Mouse (Mus musculus): ENCODE results near the gene Lamb3. TPM values are rescaled to one million over a fixed set of nuclear protein-coding genes. Genes with fewer than 3 reads are reported as not detected.

Lamb3 gene
- 1.9 TPM for polyA plus RNA-seq (2014; fragmentation: Illumina TruSeq; extraction: RNeasy Lipid Tissue Mini Kit (QIAGEN cat#74804); ENCODE audit: low replicate concordance)

GRCm38 (mm10) chr1:193207503-193207902, at the start of gene Lamb3:
Gene Lamb3, plus strand, starts transcription at chr1:193207699.

GRCm38 (mm10) chr1:193167746-193168145, 39.8 kb upstream of the Lamb3 start, which contains the start of gene A130010J15Rik:
Gene A130010J15Rik, plus strand, starts transcription at chr1:193168046.

GRCm38 (mm10) chr1:193201383-193201778, 6.1 kb upstream of the Lamb3 start, which contains the start of gene Traf3ip3:
Gene Traf3ip3, minus strand, starts transcription at chr1:193201703.

GRCm38 (mm10) chr1:193263955-193264598, 56.6 kb downstream of the Lamb3 start, which contains the start of gene Hsd11b1:
Gene Hsd11b1, minus strand, starts transcription at chr1:193264075.

GRCm38 (mm10) chr1:193272916-193273601, 65.6 kb downstream of the Lamb3 start, which contains the start of gene G0s2:
Gene G0s2, minus strand, starts transcription at chr1:193273217.

GRCm38 (mm10) chr1:193370096-193370495, 162.6 kb downstream of the Lamb3 start, which contains the start of gene Camk1g:
Gene Camk1g, minus strand, starts transcription at chr1:193370298.

Other genes starting within 250 kb of the Lamb3 start
- 0.74 TPM for gene Syt14, start 171.9 kb upstream of the Lamb3 start, polyA plus RNA-seq (2014; fragmentation: Illumina TruSeq; extraction: RNeasy Lipid Tissue Mini Kit (QIAGEN cat#74804); ENCODE audit: low replicate concordance)
- 6.9 TPM for gene Diexf, start 77.4 kb upstream of the Lamb3 start, polyA plus RNA-seq (2014; fragmentation: Illumina TruSeq; extraction: RNeasy Lipid Tissue Mini Kit (QIAGEN cat#74804); ENCODE audit: low replicate concordance)
- 234 TPM for gene Irf6, start 54.6 kb upstream of the Lamb3 start, polyA plus RNA-seq (2014; fragmentation: Illumina TruSeq; extraction: RNeasy Lipid Tissue Mini Kit (QIAGEN cat#74804); ENCODE audit: low replicate concordance)
- gene A130010J15Rik, start 39.7 kb upstream of the Lamb3 start, polyA plus RNA-seq (2014; fragmentation: Illumina TruSeq; extraction: RNeasy Lipid Tissue Mini Kit (QIAGEN cat#74804); ENCODE audit: low replicate concordance): 17.8 TPM
- gene Traf3ip3, start 6.0 kb upstream of the Lamb3 start, polyA plus RNA-seq (2014; fragmentation: Illumina TruSeq; extraction: RNeasy Lipid Tissue Mini Kit (QIAGEN cat#74804); ENCODE audit: low replicate concordance): 3.6 TPM
- gene Hsd11b1, start 56.4 kb downstream of the Lamb3 start, polyA plus RNA-seq (2014; fragmentation: Illumina TruSeq; extraction: RNeasy Lipid Tissue Mini Kit (QIAGEN cat#74804); ENCODE audit: low replicate concordance): 10.7 TPM
- not detected for gene G0s2, start 65.5 kb downstream of the Lamb3 start, polyA plus RNA-seq (2014; fragmentation: Illumina TruSeq; extraction: RNeasy Lipid Tissue Mini Kit (QIAGEN cat#74804); ENCODE audit: low replicate concordance)
- not detected for gene Camk1g, start 162.6 kb downstream of the Lamb3 start, polyA plus RNA-seq (2014; fragmentation: Illumina TruSeq; extraction: RNeasy Lipid Tissue Mini Kit (QIAGEN cat#74804); ENCODE audit: low replicate concordance)